Mouse (Mus musculus) megakaryocyte progenitor cell, adult 5-6 weeks (primary cell): ENCODE results near the gene Brix1. TPM values are rescaled to one million over a fixed set of nuclear protein-coding genes. Genes with fewer than 3 reads are reported as not detected.
"Not testable (repeated sequence)": the region's sequence is repeated elsewhere in the genome, so short reads cannot be mapped to it uniquely, and the experiment has no call there.

Source experiments
- ATAC-seq: replicated peaks from 2 replicates; pipeline ENCODE4 v1.8.0; 2016; ENCODE audit warnings: mild to moderate bottlenecking, moderate TSS enrichment, inconsistent platforms; ENCODE audit not compliant: poor library complexity
- total RNA-seq, 2 experiments: library from RNA; stranded (forward) in 1 of 2; stranded (reverse) in 1 of 2; fragments of 157-497, 149-512 nt in 1 of 2; fragments of 200-1000 nt in 1 of 2; gene quantifications; 2 replicates each; pipeline versions ENCODE4 v1.2.3 to v1.2.4; 2015 to 2017

Brix1 gene
- total RNA-seq (2015) (97.5 and 113 TPM in 2 replicates), total RNA-seq (2017) (37.0 and 43.3 TPM in 2 replicates)

- ATAC-seq: peak; percentile 97
Observed at GRCm38 (mm10) chr15:10485484-10486364, at the start of gene Brix1, which contains the start of gene Rad1. TSS of gene Brix1 (minus strand) at chr15:10485947. TSS of gene Rad1 (plus strand) at chr15:10486018.

GRCm38 (mm10) chr15:10534591-10534990 lies 48.8 kb upstream of the Brix1 start:
- ATAC-seq: no peak

DNA sequence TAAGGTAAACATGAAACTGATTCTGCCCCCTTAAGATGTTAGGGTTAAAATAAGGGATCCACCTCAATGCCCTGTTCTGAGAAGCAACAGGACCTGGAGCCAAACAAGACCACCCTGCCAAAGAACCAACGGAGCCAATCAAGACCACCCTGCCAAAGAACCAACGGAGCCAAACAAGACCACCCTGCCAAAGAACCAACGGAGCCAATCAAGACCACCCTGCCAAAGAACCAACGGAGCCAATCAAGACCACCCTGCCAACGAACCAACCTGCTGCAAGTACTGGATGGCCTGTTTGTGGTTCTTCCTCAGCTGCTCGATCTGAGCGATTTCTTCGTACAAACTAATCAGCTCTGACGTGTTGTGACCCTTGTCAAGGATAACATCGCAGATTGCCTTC lies 47.6 kb upstream of the Brix1 start:
- ATAC-seq: not testable (repeated sequence)

GRCm38 (mm10) chr15:10531352-10531751 lies 45.6 kb upstream of the Brix1 start:
- peak; percentile 99 for ATAC-seq

DNA sequence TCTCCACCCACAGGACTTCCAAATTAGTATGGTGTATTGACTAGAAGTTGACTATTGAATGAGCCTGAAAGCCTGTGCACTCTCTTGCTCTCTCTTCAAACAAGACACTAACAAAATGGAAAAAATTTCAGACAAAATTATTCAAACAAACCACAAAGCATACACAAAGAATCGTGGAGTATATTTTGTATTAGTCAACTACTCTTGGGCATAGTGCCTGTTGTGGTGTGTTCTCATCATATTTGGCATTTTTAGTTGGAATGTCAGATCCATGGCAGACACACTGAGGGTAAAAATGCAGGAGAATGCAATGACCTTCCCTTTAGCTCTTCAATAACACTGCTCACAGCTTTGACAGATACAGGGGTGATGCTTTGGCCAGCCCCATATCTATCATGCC lies 40.1 kb upstream of the Brix1 start:
- no peak for ATAC-seq

DNA sequence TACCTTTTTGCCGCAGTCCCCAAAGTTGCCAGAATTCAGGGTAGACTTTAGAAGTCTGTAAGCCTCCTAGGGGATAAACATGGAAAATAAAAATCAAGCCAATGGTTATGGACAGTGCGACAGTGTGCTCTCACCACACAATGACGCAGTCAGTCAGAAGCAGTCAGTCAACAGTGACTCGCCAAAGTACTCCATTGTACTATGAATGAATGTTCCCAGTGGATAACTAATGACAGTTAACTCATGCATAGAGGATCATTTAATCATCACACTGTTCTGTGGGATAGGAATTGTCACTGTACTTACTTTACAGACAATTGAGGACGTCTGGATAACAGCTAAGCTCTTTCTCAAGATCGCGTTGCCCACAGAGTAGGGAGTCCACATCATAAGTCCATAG lies 29.4 kb upstream of the Brix1 start:
- ATAC-seq: no peak

DNA sequence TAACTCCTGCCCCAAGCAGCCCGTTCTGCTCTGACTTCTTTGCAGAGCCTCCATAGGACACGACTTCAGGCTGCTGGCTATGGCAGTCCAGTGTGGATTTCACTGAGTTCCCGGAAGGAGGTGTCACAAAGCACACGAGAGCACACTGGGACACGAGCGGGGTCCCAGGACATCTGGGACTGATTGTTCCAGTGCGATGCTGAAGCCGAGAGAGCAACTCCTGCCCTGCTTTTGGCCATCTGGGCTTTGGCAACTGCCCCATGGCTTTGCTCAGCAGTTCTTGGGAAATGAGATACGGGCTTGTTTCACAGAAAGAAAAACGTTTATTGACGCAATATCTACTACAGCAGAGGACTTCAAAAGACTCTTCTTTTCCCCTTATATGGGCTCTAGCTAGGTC lies 20.4 kb upstream of the Brix1 start:
- ATAC-seq: no peak

- peak; percentile 90 for ATAC-seq
Observed at GRCm38 (mm10) chr15:10500838-10501719, 15.3 kb upstream of the Brix1 start.

DNA sequence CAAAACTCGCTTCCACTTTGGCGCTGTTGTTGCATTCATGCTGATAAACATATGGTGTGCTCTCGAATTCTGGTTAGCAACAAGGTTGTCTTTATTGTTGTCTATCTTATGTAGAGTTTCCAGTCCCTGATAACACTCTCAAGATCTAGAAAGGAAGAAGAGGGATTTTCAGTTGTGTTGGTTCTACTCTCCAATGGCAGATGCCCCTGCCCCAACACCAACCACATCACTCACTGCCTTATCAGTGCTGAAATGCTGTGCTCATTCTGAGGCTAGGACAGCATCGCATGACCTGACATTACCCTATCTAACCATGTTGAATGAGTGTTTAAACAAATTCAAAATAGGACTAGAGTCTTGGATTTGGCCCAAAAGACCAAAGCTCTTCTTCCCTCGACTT lies 14.3 kb upstream of the Brix1 start:
- peak; percentile 73 for ATAC-seq

DNA sequence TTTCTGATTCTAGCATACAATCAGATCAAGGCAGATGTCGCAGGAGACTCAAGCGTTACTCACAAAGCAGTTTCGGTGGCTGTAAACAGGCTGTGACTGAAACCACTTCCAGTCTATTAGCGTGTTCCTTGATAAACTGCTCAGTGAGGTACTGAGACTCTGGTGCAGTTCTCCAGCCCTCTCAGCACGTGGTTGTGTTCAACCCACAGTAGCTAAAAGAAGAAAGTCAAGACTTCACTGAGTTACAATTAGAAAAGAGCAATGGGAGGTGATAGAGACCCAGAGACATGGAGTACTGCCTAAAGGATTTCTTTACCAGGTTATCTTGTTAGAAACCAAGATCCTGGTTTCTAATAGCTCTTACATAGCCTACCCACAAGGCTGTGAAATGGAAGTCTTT lies 13.8 kb upstream of the Brix1 start:
- 0 out of 2 replicates have a peak, but pooled peaks have one; percentile 17 for ATAC-seq

DNA sequence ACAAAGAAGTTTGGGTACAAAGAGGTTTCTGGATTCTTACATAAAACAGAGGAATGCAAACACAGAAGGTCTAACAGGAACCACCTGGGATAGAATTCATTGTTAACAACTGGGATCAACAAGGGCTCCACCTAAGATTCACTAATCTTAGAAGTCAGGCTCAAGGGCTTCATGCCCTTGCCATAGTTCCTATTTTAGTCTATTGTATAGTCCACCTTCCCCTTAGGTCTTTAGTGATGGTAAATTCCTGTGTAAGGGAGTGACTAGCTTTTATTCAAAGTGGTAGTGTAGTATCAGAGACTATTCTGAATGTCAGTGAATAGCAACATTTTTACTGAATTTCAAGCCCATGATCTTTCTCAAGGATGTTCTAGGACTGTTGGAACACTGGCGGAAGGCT lies 10.9 kb upstream of the Brix1 start:
- not testable (repeated sequence) for ATAC-seq

DNA sequence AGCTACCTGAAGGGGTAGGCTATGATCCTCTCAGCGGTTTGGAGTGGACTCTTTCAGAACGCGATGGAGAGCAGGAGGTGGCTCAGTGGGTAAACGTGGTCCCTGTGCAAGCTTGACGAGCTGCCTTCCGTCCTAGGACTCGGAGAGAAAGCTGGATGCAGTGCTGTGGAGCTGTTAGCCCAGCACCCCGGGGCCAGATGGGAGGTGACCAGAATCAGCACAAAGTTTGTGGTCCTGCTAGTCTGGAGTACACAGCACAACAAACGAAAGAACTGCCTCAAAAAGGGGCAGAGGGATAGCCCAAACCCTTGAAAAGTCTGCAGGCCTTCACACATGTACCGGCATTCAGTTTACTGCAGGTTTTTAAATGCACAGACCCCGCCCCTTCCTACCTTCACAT lies 10.2 kb upstream of the Brix1 start:
- ATAC-seq: no peak

GRCm38 (mm10) chr15:10490101-10490500 lies 4.4 kb upstream of the Brix1 start:
- ATAC-seq: no peak

DNA sequence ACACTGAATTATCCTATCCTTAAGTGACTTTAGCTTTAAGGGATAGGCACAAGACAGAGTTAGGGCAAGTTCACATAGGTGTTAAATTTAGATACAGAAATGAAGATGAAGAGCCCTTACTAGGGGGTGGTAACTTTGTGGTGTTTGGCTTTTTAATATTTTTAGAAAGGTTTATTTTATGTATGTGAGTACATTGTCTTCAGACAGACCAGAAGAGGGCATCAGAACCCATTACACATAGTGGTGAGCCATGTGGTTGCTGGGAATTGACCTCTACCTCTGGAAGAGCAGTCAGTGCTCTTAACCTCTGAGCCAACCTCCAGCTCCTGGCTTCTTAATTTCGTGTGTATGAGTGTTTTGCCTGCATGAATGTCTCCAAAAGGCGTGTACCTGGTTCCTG lies 1.5 kb upstream of the Brix1 start:
- ATAC-seq: no peak

- peak; percentile 18 for ATAC-seq
Observed at GRCm38 (mm10) chr15:10486365-10486839, 655 bp upstream of the Brix1 start.

- no peak for ATAC-seq
Observed at GRCm38 (mm10) chr15:10470941-10471340, 14.8 kb downstream of the Brix1 start.

- ATAC-seq: peak; percentile 90
Observed at GRCm38 (mm10) chr15:10470151-10470831, 15.5 kb downstream of the Brix1 start, which contains the start of gene Dnajc21. TSS of gene Dnajc21 (minus strand) at chr15:10470516.

DNA sequence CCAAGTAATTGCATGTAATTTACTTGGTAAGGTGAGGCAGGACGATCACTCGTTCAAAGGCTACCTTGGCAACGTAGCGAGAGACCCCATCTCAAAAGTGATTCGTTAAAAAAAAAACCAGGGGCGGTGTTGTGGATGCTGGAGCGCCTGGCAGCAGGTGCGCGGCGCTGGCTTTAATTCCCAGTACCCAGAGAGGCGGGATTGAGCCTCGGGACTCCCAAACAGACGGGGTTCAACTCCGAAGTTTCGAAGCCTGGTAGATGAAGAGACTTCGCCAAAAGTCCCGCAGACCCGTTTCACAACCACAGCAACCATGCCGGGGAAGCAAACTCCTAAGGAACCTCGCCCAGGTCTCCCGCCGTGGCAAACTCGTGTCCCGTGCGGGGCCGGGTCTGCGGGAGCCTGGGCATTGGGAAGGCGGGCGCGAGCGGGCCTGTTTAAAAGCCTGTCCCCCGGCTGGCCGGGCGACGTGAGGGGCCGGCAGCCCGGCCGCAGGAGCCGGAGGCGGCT lies 16.1 kb downstream of the Brix1 start:
- ATAC-seq: peak; percentile 5; the same call in 1 of the 2 replicates

DNA sequence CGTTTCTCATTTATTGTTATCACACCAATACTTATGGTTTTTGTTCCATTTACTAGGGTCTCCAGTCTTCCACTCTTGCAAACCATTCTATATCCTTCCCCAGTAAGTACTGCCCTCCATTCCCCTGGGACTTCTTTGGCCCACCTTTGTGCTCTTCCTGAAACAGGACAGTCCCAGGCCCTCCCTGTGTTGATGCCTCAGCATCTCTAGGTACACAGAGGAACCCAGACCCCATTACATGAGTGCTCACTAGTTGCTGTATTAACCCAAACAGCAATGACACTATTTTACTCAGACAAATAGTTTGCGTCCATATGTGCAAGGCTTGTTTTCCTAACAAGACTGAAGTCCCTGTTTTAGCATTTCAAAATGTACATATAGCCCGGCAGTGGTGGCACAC lies 17.0 kb downstream of the Brix1 start:
- ATAC-seq: no peak

GRCm38 (mm10) chr15:10464678-10465077 lies 21.1 kb downstream of the Brix1 start:
- 0 out of 2 replicates have a peak, but pooled peaks have one; percentile 36 for ATAC-seq
